Mouse (Mus musculus) heart, adult 8-10 months (tissue): ENCODE results near the gene Urb1. TPM values are rescaled to one million over a fixed set of nuclear protein-coding genes. Genes with fewer than 3 reads are reported as not detected.
"Not testable (repeated sequence)": the region's sequence is repeated elsewhere in the genome, so short reads cannot be mapped to it uniquely, and the experiment has no call there.

Experiments used
- DNase-seq: peaks from one replicate; pipeline ENCODE4 v3.0.0; 2022; ENCODE audit warnings: low spot score
- total RNA-seq, 4 experiments: library from RNA; stranded (reverse); gene quantifications; 2 replicates each; pipeline ENCODE4 v1.2.4; 2022

Gene Urb1
- total RNA-seq, 4 experiments from 2014 or later, result 5.7 to 9.1 (median 7.4) TPM

DNA sequence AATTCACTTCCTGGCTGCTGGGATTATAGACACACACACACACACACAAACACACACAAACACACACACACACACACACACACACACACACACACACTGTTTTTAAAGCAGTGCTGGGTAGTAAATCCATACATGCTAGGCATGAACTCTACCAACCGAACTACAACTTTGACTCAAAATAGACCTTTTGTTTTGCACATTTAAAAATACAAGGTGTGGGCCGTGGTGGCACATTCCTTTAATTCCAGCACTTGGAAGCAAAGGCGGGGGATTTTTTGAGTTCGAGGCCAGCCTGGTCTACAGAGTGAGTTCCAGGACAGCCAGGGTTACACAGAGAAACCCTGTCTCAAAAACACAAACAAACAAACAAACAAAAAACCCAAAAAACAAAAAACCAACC is 13.8 kb upstream of the Urb1 start:
- not testable (repeated sequence) for DNase-seq

DNA sequence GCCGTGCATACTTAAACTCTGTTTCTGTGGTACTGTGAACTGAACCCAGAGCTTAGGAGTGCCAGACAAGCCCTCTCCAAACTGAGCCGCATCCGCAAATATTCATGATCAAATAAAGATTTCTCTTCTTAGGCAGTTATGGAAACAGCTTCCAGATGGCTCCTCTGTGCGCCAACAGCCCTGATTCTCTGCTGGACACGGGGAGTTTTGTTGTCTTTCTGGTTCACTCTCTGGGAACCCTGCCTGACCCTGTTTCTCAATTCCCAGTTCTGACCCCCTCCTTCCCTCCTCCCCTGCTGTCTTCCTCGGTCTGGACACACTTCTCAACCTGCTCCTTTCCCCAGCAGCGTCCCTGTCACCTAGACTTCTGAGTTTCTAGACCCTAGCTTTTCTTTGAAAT is 12.8 kb upstream of the Urb1 start:
- DNase-seq, result no peak

DNA sequence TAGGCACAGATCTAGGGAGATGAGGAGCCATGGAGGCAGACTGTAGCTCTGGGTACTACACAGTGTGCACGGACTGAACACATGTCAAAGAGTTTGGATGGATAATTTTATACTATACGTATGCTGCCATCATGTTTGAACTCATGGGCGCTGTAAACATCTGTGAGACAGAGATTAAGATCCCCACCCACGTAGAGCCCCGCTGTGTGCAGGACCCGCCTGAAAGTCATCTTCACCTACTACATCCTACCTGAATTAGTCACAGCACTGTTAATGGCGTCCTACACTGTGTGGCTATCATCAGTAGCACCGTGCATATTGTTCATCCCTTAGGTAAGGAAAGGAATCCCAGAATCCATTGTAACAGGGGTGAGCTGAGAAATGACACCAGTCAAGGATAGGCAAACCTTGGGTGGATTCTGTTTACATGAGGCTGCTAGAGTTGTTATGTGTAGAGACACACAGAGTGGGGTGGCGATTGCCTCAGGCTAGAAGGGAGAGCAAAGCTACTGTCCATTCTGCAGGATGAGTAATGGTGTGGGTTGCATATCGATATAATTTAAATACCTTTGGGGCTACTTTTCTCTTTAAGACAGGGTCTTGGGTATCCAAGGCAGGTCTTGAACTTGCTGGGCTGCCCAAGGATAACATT is 12.2 kb upstream of the Urb1 start:
- no peak for DNase-seq

DNA sequence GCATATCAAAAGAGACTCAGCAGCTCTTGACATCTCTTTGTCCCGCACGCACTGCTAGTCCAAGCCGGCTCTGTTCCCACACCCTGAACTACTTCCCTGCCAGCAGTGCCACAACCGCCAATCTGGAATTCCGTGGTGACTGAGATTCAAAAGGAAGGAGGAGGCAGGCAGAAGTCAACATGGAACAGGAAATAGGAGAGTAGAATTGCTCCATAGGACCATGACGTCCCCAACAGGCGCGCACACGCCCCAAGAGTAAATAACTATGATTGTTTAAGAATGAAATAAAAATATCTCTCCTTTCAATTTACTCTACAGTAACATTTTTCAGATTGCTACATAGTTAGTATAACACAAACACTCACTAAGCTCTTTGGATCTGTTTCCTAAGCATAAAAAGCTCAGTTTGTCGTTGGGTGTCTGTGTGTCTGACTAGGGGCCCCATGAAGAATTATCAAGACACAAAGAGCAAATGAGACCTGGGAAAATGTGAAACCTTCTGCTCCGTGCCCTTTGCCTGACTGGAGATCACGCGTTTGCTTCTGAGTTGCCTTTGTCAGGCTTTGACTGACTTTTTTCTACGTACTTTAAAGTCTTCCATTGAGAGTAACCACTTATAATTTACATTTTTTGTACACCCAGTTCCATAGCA is 11.0 kb upstream of the Urb1 start:
- DNase-seq, result no peak

DNA sequence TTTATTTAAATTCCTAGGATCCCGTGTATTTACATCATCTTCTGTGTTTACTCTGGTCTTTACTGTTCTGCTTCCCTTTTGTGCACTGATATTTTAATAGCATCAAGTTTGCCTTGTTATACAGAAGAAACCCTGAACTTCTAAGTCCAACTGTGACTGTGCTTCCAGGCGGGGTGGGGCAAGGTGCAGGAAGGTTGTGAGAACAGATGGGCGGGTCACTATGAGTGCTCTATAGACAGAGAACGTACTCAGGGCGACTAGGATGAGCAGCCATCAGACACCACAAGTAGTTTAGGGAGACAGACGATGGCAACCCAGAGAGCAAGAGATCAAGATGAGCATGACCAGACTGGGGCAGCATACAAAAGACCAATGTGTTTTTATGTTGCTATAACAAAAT is 10.1 kb upstream of the Urb1 start:
- DNase-seq, result no peak

DNA sequence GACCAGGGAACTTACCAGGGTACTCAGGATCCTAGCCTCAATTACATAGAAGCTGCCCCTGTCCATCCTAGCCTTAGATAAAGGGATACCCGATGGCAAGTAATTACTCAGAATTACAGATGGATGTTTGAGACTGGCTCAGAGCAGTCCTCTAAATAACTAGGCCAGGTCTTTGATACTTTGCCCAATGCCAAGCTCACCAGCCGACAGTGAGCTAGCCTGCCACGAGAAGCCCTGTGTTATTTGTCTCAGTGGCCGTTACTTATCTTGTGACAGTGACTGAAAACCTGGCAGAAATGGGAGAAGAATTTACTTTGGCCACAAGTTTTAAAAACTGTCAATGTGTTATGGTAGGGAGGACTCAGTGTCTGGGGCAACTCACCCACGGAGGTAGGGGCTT is 1.9 kb upstream of the Urb1 start:
- no peak for DNase-seq

DNA sequence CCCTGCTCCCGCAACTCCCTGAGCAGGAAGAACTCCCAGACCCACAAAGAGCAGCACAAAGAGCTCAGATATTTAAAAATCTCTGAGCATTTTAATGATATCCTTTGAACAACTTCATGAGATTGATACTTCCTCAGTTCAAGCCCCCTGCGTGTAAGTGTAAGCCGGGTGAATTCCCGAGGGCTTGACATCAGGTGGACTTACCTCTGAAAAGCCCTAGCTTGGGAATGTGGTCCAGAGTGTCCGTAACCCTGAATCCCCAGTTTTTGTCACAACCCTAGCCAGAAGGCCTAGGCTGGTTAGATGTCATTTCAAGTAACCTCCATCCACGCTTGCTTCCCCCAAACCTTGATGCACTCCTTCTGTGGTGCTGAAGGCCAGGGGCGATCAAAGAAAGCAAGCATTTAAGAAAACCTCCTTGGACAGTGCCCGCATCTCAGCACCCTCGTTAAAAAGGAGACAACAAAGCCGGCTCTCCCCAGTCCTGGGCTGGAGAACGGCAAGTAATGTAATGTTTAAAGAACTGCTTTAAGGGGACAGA is 573 bp upstream of the Urb1 start:
- DNase-seq, result peak; percentile 18

DNA sequence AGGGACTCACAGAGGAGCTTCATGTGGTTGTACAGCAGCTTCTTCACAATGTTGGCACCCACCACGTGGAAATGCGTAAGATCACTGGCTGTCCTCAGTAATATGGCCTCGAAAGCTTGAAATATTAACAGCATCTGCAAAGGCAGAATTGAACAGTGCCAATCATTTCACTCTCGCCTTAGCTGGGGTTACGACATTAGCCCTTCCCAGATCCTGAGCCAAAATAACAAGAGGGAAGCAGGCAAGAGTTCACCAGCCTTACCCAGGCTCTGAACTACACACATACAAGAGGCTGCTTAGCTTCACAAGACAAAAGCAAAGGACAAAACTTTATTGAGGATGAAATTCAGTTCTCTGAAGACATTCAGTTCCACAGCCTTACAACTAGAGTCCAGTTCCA is 5.7 kb downstream of the Urb1 start:
- DNase-seq, result no peak

DNA sequence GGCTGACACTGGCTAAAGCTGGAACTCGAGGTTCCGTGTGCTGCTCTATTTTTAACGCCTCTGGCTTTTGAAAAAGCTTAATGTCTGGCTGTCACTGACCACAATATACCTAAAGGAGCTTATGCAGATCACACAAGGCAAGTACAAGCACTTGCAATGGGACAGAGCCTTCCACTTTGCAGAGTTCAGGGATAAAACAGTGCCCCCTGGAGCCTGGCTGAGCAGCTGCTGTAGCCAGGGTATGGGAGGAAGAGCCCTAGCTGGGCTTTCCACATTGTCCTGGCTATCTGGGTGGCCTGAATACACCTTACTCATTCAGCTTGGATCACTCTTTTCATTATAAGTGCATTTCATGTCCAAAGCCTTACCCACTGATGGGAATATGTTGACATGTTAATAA is 8.3 kb downstream of the Urb1 start:
- DNase-seq, result no peak

DNA sequence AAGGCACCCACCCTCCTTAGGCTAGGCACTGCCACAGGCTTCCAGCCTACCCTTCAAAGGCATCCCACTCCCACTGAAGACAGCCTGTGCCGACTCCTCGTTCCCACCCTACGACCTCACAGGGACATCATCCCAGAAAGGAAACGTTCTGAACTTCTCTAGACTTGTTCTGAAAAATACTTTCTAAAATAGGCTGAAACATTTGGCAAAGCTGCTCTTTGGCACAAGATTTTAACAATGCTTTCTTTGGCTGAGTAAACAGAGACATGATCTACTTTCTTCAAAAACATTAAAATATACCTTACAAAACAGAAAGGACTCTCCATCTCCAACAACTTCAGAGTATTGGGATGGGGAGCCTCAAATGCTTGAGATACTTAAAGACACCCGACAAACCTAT is 9.0 kb downstream of the Urb1 start:
- DNase-seq, result peak; percentile 19

DNA sequence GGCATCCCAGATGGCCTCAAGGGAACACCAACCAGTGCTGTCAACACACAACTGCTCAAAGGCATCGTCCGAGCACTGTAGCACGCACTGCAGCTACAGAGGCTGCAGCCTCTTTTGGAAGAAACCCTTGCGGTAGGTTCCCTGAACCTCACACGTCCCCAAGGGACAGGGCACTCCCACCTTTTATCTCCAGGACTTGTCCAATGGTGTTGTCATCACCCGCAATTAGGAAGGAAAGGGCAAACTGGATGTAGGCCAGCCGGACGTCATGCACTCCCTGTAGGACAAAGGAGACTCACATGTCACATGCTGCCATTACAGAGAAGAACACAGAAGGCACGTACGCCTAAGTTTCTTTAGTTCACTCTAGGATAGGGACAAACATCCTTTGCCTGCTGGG is 10.4 kb downstream of the Urb1 start:
- peak; percentile 71 for DNase-seq

DNA sequence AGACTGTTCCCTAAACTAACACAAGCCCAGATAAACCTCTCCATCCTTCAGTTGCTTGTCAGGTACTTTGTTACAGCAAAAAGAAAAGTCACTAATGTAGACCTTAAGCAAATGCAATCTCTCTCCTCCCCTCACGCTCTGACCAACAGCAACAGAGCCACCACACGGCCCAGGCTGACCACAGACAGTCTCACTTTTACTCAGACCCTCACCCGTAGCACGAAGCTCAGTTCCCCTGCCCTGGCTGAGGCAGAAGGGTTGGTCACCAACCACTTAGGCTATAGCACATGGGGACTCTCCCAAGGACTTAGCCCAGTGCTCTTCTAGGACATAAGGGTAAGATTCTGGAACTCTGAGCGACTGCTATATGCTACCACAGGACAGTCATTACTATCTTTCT is 11.4 kb downstream of the Urb1 start:
- DNase-seq, result no peak

DNA sequence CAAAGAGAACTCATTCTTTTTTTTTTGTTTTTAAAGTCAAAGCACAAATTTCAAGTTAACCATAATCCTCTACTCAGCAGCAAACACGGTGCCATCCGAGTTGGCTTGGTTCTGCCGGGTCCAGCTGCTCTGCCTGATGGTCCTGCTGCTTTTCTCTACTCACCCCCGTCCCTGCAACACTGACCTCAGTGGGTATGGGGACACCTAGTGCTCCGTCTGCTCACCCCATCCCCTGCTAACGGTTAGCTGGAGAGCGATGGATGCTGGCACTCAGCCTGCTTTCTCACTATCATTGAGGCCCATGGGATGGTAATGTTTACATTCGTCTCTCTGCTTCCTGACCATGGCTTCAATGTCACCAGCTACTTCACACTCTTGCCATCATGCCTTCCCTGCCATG is 11.8 kb downstream of the Urb1 start:
- no peak for DNase-seq

DNA sequence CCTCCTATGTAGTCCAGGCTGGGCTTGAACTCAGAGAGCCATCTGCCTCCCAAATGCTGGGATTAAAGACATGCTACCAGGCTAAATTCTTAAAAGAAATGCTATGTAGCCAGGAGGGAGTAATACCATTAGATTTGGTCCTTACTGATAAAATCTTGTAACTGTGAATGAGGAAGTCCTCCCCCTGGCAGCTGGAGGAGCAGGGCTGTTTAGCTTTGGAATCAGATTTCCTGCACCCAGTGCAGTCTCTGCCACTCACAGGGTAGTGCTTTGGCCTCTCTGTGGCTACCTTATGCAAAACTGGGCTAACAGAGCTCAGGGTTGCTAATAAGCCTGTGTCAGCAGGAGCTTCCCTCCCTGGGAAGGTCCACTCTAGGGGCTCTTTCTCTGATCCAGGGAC is 15.5 kb downstream of the Urb1 start:
- DNase-seq, result no peak

DNA sequence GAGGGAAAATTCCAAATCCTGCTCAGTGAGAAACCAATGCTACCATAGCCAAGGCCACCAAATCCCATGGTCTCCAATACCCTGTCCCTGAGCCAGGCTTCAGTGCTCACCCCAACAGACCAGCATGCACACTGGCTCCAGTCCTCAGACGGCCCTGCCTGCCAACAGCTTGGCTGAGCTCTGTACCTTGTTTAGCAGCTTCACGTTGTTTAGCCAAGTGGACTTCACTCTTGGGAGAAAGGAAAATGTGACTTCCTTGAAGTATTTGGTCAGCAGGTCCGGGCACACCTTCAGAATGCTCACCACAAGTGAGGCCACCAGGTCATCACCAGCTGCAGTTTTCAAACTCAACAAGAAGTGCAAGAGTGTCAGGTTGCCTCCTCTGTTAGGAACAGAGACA is 17.7 kb downstream of the Urb1 start:
- DNase-seq, result no peak

DNA sequence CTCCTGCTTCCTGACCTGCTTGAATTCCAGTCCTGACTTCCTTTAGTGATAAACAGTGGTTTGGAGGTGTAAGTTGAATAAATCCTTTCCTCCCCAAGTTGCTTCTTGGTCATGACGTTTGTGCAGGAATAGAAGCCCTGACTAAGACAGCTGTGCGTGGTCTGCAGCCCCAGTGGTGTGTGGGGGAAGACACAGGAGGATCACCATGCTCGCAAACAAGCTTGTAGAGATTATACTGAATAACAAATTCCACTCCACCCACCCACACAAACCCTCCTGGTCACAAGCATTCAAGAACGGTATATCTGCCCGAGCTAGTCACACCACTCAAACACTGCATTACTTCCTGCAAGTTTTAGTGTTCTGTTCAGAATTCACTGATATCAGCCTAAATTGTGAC is 18.1 kb downstream of the Urb1 start:
- no peak for DNase-seq

DNA sequence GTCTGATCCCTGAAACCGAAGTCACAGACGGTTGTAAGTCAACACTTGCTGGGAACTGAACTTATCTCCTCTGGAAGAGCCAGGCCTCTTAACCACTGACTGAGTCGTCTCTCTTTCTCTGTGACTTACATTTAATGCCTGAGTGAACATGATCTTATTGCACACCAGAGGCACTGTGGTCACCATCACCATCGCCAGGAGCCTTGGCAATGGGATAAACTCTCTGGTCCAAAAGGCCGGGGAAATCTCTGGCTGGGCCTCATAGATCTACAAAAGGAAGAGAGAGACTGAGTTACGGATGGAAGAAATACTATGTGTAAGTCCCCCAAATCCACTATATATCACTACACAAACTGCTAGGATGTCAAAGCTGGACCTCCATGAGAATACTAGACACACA is 19.3 kb downstream of the Urb1 start:
- no peak for DNase-seq

DNA sequence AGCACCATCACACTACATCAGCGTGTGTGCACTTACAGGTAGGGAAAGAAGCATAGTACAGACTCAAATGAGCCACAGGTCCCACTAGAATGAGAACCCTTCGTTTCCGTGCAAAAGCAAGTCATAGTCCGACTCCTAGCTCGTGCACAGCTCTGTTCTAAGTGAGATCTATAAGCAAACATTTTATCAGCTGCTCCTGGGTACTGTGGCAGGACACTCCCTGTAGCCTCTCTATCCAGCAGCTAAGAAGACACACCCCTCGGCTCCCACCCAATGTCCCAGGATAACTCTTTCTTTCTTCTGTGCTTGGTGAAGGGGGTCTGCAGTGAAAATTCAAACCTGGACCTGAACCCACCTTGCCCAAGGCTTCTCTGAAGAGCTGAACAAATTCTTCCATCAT is 21.6 kb downstream of the Urb1 start:
- no peak for DNase-seq

DNA sequence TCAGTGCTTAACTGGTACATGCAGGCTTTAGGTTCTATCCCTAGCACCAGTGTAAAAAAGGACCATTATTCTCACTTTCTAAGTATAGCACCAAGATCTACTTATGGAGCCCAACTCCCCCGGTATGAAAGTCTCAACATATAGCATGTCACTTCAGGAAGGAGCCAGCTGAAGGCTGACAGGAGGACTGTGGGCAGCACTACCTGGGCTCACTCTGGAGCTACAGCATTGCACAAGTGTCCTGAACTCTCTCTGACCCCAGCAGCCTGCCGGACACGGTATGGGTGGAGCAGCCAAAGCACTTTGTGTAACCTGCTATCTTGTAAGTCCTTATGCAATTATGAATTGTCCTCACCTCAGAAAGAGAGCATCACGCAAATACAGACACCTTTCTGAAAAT is 25.0 kb downstream of the Urb1 start:
- DNase-seq, result no peak

DNA sequence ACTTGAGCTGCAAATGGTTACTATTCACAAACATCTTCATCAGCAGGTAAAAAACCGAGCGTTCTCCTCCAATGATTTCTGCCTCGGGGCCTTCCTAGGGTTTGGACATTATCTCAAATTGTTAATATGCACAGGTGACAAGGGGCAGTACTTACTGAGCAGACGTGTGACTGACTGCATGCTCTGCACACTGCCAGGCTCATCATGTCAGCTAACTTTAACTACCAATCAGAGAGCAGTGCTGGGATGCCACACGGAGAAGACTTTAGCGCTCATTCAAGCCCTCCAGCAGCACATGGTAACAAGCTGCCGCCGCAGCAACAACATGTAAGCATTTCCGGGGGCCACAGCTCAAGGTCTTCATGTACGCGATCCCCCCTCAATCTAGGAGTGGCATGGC is 26.9 kb downstream of the Urb1 start:
- DNase-seq, result no peak

DNA sequence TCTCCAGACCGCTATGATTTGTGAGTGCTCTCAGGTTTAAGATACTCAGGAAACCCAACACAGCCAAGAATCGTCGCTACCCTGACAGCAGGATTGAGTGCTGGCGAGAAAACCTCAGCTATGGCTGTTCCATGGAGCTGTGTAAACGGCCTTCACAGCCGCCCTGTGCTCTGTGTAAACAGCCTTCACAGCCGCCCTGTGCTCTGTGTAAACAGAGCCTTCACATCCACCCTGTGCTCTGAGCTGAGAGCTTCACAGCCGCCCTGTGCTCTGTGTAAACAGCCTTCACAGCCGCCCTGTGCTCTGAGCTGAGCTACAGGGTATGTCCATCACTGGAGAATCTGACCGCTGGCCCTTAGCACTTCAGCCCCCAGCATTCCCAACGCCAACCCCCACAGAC is 30.4 kb downstream of the Urb1 start:
- no peak for DNase-seq

DNA sequence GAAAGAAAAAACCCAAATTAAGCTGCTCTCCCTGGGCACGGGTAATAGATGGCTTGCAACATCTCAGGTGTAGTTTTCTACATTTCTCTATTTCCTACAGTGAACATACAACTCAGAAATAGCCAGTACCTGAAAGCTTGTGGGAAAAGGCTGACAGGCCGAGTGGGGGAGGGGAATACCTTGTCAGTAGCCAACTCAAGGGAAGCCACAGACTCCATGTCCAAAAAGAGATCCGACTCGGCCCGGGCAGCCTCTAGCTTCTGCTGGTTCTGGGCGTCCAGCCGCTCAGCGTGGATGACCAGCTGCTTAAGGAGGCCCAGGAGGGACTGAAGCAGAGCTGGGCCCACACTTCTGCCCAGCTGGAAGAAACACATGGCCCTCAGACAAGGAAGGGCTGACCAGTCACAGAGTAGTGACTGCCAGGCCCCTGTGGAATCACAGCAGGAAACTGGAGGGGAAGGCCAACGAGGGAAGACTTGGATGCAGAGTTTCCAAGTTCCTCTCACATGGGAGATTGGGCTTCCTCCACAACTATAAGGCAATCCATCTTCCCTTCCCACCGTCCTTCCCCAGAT is 34.2 kb downstream of the Urb1 start:
- DNase-seq, result no peak

DNA sequence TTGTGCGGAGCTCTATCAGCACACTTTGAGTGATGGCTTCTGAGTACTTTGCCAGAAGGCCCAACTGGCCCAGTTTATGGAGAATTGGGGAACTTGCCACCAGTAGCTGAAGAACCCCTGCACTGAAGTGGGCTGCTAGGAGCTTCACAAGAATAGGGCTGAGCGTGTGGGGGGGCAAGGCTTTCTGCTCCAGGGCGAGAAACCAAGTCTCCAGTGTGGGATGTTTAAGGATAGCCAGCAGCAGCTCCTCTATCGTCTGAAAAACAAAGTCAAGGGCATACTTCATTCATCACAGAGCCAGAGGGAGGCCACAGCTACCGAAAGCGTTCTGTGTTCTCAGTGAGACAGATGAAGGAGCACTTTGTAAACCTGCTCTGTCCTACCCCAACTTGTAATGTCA is 35.6 kb downstream of the Urb1 start:
- DNase-seq, result no peak
